Mouse (Mus musculus) lung, adult 2 months (tissue): Measurements from ENCODE around the gene Paqr6.

ENCODE experiments used
- CTCF ChIP-seq: fragments of 200-500 bp; IDR thresholded peaks from 2 replicates; pipeline ENCODE4 v1.5.1; 2011; ENCODE audit warnings: mild to moderate bottlenecking, low read length, control low read depth; ENCODE audit not compliant: insufficient read depth
- POLR2A ChIP-seq: fragments of 200-500 bp; IDR thresholded peaks from 2 replicates; pipeline ENCODE4 v1.6.1; 2011; ENCODE audit warnings: low read depth, mild to moderate bottlenecking, control low read depth, low read length, borderline replicate concordance; ENCODE audit errors: extremely low read depth

- no peak for TF ChIP-seq POLR2A
- TF ChIP-seq CTCF = no peak
These were observed 44.6 kb downstream of the Paqr6 start for GRCm38 (mm10) chr3:88408953-88409352.
